Mouse (Mus musculus) hindbrain, embryonic 14.5 days (tissue): ENCODE measurements around the gene Phf21a. TPM values are rescaled to one million over a fixed set of nuclear protein-coding genes. Genes with fewer than 3 reads are reported as not detected.
"Not testable (repeated sequence)": the region's sequence is repeated elsewhere in the genome, so short reads cannot be mapped to it uniquely, and the experiment has no call there.

Experiments used
- ATAC-seq: fragments of 200-750 bp; cut with Nextera tagmentation; 2 replicates; pipeline ENCODE4 v1.8.0; 2017; ENCODE audit warnings: moderate number of reproducible peaks, mild to moderate bottlenecking, moderate TSS enrichment, moderate library complexity; ENCODE audit not compliant: low FRiP score
- DNase-seq: peaks from one replicate; pipeline ENCODE4 v3.0.0-alpha.2; 2015; ENCODE audit warnings: low spot score
- H3K27ac ChIP-seq: fragments of 300-500 bp; sonication (generic); 2 replicates; pipeline ENCODE4 v1.5.1; 2014; ENCODE audit warnings: mild to moderate bottlenecking, moderate library complexity
- H3K27me3 ChIP-seq: fragments of 300-500 bp; sonication (generic); 2 replicates; pipeline ENCODE4 v1.6.1; 2014; ENCODE audit warnings: mild to moderate bottlenecking, low read length, mixed read lengths; ENCODE audit not compliant: control insufficient read depth, insufficient read depth
- H3K36me3 ChIP-seq: fragments of 300-500 bp; sonication (generic); replicated peaks from 2 replicates; pipeline ENCODE4 v1.6.1; 2014; ENCODE audit not compliant: control insufficient read depth, insufficient read depth
- H3K4me1 ChIP-seq: fragments of 300-500 bp; sonication (generic); replicated peaks from 2 replicates; pipeline ENCODE4 v1.6.1; 2014; ENCODE audit warnings: antibody characterized with exemption, low read length, mixed read lengths; ENCODE audit not compliant: control insufficient read depth, insufficient read depth
- H3K4me2 ChIP-seq: fragments of 300-500 bp; sonication (generic); replicated peaks from 2 replicates; pipeline ENCODE4 v1.6.1; 2014; ENCODE audit warnings: mild to moderate bottlenecking, moderate library complexity
- H3K4me3 ChIP-seq: fragments of 300-500 bp; sonication (generic); replicated peaks from 2 replicates; pipeline ENCODE4 v1.5.1; 2014; ENCODE audit warnings: mild to moderate bottlenecking, low read length
- H3K9ac ChIP-seq: fragments of 300-500 bp; sonication (generic); 2 replicates; pipeline ENCODE4 v1.6.1; 2014
- H3K9me3 ChIP-seq: fragments of 300-500 bp; sonication (generic); 2 replicates; pipeline ENCODE4 v1.6.1; 2016; ENCODE audit warnings: low read length; ENCODE audit not compliant: control insufficient read depth
- WGBS: fragments of 180-500 bp; shearing (Covaris S2); extraction: QIAGEN DNeasy Blood & Tissue Kit; methylation state at CpG from one replicate; pipeline ENCODE4 v1.1.7; 2014; 5-methylcytosine and 5-hydroxymethylcytosine counted together
- polyA plus RNA-seq: library from polyadenylated mRNA; unstranded; fragments of >200 nt; fragmentation: Nextera tagmentation; extraction: Ambion mirVana; gene quantifications from 2 replicates; pipeline ENCODE4 v1.2.1, GENCODE M21; 2014

The Phf21a gene
- polyA plus RNA-seq, 1 experiment from 2014 or later = 29.6 TPM

DNA sequence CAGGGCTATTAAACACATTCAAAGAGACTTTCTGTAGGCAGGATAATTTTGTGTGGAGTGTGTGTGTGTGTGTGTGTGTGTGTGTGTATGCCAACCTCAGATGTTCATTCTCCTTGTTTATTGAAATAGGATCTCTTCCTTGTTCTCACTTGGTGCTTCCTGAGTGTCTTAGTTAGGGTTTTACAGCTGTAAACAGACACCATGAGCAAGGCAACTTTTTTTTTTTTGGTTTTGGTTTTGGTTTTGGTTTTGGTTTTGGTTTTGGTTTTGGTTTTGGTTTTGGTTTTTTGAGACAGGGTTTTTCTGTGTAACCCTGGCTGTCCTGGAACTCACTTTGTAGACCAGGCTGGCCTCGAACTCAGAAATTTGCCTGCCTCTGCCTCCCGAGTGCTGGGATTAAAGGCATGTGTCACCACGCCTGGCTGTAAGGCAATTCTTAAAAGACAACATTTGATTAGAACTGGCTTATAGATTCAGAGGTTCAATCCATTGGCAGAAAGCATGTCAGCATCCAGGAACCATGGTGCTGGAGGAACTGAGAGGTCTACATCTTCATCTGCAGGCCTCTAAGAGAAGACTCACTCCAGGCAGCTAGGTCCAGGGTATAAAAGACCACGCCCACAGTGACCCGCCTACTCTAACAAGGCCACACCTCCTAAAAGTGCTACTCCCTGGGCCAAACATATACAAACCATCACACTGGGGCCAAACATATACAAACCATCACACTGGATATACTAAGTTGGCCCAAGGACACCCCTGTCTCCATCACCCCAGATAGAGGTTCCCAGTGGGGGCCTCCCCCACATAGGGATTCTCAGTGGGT, 55.2 kb downstream of the Phf21a start:
- H3K36me3 ChIP-seq, H3K9ac ChIP-seq, H3K4me1 ChIP-seq, DNase-seq, H3K27me3 ChIP-seq, H3K4me3 ChIP-seq, H3K27ac ChIP-seq, H3K9me3 ChIP-seq, ATAC-seq, H3K4me2 ChIP-seq: not testable (repeated sequence)
- 90% methylated on average over 5 of the region's 5 CpGs for WGBS

DNA sequence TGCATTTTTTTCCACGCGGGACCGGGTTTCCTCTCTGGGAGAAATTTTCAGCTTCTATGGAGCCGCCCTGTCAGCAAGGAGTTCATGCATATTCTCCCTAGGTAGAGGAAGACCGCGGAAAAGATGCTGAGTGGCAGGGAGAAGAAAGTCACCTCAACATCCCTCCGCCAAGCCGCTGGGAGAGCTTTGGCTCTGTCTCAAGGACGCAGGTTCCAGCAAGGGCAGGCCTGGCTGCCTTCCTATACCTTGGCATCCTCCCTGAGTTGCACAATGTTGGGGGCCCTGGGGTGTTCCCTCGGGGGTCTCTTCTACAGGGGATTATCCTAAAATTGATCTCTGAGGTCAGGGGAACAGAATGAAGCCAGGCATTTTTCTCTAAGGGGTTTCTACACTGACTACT, 71.4 kb downstream of the Phf21a start:
- DNase-seq (no peak), ATAC-seq (no peak)
- Histone ChIP-seq H3K4me1 (no peaks in the 10 kb centered on the region), H3K27ac (no peak overlapping the region), H3K9ac (no peak overlapping the region), H3K4me3 (no peak overlapping the region), H3K9me3 (no peaks in the 10 kb centered on the region), H3K4me2 (no peak overlapping the region), H3K27me3 (no peaks in the 10 kb centered on the region), H3K36me3 (no peaks in the 10 kb centered on the region)
- WGBS = 60% methylated on average over 10 of the region's 10 CpGs

- WGBS = 74% methylated on average over 7 of the region's 7 CpGs
- H3K27ac ChIP-seq = no peak overlapping the region
- DNase-seq (no peak), ATAC-seq (no peak)
- H3K4me3 ChIP-seq = no peak overlapping the region
- no peak overlapping the region for H3K9ac ChIP-seq
- H3K27me3 ChIP-seq = no peaks in the 10 kb centered on the region
- no peaks in the 10 kb centered on the region for H3K4me1 ChIP-seq
- H3K36me3 ChIP-seq = no peaks in the 10 kb centered on the region
- no peaks in the 10 kb centered on the region for H3K9me3 ChIP-seq
- H3K4me2 ChIP-seq = no peak overlapping the region
Observed at GRCm38 (mm10) chr2:92166950-92167349, 74.0 kb downstream of the Phf21a start.

- WGBS = 80% methylated on average over 8 of the region's 8 CpGs
- H3K27me3 ChIP-seq = no peaks in the 10 kb centered on the region
- no peaks in the 10 kb centered on the region for H3K4me1 ChIP-seq
- H3K9ac ChIP-seq = no peak overlapping the region
- DNase-seq (no peak), ATAC-seq (no peak)
- H3K4me2 ChIP-seq = no peak overlapping the region
- H3K27ac ChIP-seq = no peak overlapping the region
- H3K36me3 ChIP-seq = no peaks in the 10 kb centered on the region
- H3K9me3 ChIP-seq = no peaks in the 10 kb centered on the region
- H3K4me3 ChIP-seq = no peak overlapping the region
Observed at GRCm38 (mm10) chr2:92171046-92171643, 78.2 kb downstream of the Phf21a start.

GRCm38 (mm10) chr2:92172300-92172699, 79.4 kb downstream of the Phf21a start:
- no peak for ATAC-seq
- Histone ChIP-seq H3K36me3 (no peaks in the 10 kb centered on the region), H3K9ac (no peak overlapping the region), H3K4me3 (no peak overlapping the region), H3K9me3 (no peaks in the 10 kb centered on the region), H3K27me3 (no peaks in the 10 kb centered on the region), H3K27ac (no peak overlapping the region), H3K4me2 (no peak overlapping the region), H3K4me1 (no peaks in the 10 kb centered on the region)
- DNase-seq = no peak
- 92% methylated on average over 5 of the region's 5 CpGs for WGBS

- Histone ChIP-seq H3K4me2 (no peak overlapping the region), H3K4me1 (no peaks in the 10 kb centered on the region), H3K9me3 (no peaks in the 10 kb centered on the region), H3K27me3 (no peaks in the 10 kb centered on the region), H3K9ac (no peak overlapping the region), H3K36me3 (no peaks in the 10 kb centered on the region), H3K4me3 (no peak overlapping the region), H3K27ac (no peak overlapping the region)
- 93% methylated on average over 4 of the region's 4 CpGs for WGBS
- no peak for DNase-seq
- ATAC-seq = no peak
Observed at GRCm38 (mm10) chr2:92173186-92173585, 80.3 kb downstream of the Phf21a start.

DNA sequence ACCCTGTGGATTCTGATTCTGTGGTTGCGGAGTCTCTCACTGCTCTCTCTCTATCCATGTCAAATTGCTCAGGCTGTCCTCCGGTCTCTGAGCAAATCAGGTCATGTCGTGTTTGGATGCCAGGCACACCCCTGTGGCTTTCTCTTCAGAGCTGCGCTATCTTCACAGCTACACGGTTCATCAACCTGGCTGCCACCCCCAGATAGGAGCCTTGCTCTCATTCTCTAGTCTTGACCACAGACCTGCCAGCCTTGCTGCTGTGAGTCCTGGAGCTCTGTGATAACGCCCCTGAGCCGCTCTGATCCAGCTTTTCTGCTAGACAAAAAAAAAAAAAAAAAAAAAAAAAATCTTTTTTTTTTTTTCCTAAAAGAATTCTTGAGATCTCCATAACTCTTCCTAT, 81.3 kb downstream of the Phf21a start:
- Histone ChIP-seq H3K27ac (no peak overlapping the region), H3K4me1 (no peaks in the 10 kb centered on the region), H3K27me3 (no peaks in the 10 kb centered on the region), H3K9me3 (no peaks in the 10 kb centered on the region), H3K4me3 (no peak overlapping the region), H3K4me2 (no peak overlapping the region), H3K9ac (no peak overlapping the region), H3K36me3 (no peaks in the 10 kb centered on the region)
- no peak for ATAC-seq
- DNase-seq = no peak
- 52% methylated on average over 7 of the region's 7 CpGs for WGBS

- no peak overlapping the region for H3K9ac ChIP-seq
- WGBS = 94% methylated on average over 4 of the region's 4 CpGs
- H3K36me3 ChIP-seq = no peaks in the 10 kb centered on the region
- no peak overlapping the region for H3K27ac ChIP-seq
- no peaks in the 10 kb centered on the region for H3K27me3 ChIP-seq
- no peak overlapping the region for H3K4me3 ChIP-seq
- no peak overlapping the region for H3K4me2 ChIP-seq
- ATAC-seq = no peak
- no peak for DNase-seq
- no peaks in the 10 kb centered on the region for H3K4me1 ChIP-seq
- no peaks in the 10 kb centered on the region for H3K9me3 ChIP-seq
Observed at GRCm38 (mm10) chr2:92175002-92175401, 82.1 kb downstream of the Phf21a start.

- no peak for ATAC-seq
- no peak for DNase-seq
- no peaks in the 10 kb centered on the region for H3K9me3 ChIP-seq
- H3K27me3 ChIP-seq = no peaks in the 10 kb centered on the region
- 50% methylated on average over 4 of the region's 4 CpGs for WGBS
- H3K36me3 ChIP-seq = no peaks in the 10 kb centered on the region
- H3K9ac ChIP-seq = no peak overlapping the region
- H3K4me2 ChIP-seq = no peak overlapping the region
- H3K4me3 ChIP-seq = no peak overlapping the region
- no peaks in the 10 kb centered on the region for H3K4me1 ChIP-seq
- H3K27ac ChIP-seq = no peak overlapping the region
Observed at GRCm38 (mm10) chr2:92176292-92176691, 83.4 kb downstream of the Phf21a start.
